Mouse (Mus musculus): ENCODE measurements around the gene Egln1.

Egln1 gene

DNA sequence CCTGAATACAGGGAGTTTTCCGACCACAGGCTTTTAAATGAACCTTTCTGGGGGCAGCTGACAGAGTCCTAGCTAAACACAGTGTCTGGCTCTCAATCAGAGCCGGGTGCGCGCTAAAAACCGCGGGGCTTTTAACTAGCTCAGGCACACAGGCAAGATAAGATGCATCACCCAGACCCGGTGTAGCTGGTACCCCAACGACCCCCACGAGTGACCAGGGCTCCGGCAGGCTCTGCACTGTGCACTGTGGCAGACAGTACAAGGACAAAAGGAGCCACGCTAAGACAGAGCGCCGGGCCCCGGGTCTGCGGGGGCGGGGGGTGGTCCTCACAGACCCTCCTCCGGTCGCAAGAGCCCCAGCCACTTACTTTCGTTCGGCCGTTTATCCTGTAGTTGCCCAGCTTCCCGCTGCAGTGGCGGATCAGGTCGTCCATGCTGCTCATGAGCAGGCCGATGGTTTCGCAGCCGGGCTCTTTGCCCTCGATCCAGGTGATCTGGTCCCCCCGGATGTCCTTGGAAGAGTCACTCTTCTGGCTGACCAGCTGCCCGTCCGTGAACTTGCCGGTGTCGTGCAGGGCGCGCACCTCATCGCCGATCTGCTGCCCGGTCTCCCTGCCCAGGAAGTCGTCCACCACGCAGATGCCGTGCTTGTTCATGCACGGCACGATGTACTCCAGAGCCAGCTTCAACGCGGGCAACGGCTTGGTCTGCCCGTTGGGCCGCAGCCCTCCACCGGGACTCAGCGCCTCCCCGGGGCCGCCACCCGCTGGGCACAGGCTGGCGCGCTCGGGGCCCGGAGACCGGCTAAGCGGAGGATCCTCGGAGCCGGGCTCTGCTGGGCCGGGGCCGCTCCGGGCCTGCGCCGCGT lies 1.0 kb downstream of the Egln1 start:
- peak; percentile 68 for DNase-seq (ENCODE audit: low spot score)

DNA sequence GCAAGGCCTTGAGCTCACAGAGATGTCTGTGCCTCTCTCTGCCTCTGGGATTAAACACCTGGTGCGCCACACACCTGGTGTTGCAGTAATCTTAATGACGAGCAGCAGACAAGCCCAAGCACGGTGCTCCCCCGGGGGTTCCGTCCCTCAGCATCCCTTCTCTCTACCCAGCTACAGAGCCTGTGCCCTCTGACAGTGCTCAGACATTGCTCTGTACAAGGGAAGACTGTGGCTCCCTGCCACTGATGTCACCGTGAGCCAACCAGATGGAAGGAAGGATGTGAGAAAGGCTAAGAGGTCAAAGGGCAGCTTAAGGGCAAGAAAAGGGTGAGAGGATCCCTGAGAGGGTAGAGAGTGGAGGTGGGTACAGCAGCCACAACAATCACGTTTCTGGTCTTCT lies 4.7 kb downstream of the Egln1 start:
- DNase-seq (ENCODE audit: low spot score), result no peak

DNA sequence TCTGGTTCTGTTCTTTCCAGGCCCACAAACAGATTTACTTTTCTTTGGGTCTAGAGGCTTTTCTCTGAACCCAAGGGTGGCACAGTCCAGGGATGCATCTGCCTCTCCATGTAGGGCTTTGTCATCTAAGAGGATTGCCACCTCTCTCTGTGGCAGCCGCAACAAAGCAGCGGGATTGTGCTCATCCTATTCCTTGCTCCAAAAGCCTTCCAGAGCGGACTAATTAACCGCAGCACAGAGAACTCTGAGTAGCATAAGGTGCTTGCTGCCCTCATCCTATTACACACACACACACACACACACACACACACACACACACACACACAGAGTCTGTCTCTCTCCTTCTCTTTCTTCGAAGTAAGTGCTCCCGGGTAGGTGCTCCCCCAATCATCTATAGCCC lies 5.3 kb downstream of the Egln1 start:
- DNase-seq (ENCODE audit: low spot score), result no peak

DNA sequence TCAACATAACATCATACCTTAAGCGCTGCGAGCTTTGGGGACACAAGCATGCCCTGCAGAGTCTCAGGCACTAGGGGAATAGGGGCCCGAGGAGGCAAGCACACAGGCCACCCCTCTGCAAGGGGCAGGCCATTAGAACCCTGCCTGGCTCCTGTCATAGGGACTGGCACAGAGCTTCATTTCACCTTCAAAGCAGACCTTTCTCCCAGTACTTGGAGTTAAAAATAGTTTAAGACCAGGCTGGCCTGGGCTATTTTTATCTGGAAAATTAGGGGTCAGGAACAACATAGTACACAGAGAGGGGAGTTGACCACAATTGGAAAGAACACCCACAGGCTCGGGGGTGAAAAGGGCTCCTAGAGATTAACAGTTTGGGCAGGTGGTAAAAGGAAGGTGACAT lies 11.8 kb downstream of the Egln1 start:
- DNase-seq (ENCODE audit: low spot score), result no peak

DNA sequence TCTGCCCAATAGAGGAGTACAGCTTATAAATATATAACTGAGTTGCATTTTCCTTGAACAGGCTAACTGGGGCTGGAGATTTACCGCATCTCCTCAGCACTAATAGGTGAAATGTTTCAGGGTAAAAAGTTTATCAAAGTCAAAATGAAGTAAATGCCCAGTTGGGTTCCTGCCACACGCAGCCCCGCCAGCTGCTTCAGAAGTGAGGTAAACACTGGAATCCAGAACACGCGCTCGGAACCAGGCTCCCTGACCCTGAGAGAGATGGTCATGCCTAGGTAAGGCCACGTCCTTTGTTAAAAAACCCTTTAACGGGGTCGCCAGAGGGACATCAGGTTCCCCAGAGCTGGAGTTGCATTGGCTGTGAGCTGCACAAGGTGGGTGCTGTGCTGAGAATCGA lies 12.4 kb downstream of the Egln1 start:
- DNase-seq (ENCODE audit: low spot score), result no peak

DNA sequence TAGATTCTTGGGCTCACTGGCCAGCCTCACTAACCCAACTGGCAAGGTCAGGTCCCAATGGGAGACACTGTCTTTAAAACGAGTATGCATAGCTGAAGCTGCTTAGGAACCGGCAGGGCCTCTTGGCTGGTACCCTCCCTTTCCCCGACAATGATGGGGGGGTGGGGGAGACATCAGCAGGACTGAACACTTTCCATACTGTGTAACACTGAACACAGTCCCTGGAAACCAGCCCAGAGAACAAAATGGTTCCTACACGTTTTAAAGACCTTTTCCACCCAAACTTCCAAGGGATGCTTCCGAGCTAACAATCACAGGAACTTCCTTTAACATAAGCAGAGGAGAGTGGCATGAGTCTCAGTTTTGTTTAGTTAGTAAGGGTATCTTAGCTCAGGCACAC lies 14.0 kb downstream of the Egln1 start:
- DNase-seq (ENCODE audit: low spot score), result no peak

DNA sequence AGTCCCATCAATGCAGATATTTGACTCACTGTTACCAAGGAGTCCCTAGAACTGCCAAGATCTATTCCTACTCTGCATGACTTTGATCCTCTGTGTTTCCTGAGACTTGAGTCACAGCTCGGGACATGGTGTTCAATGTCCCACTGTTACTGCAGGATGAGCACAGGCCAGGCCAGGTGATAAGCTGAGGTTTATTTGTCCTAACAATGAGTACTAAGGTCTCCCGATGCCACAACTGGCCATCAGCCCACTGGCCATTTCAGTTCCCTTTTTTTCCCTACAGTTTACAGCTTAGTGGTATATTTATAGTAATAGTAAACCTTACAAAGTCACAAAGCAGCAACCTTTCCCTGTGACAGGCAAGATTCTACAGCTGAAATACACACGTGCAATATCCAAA lies 16.7 kb downstream of the Egln1 start:
- DNase-seq (ENCODE audit: low spot score), result no peak

DNA sequence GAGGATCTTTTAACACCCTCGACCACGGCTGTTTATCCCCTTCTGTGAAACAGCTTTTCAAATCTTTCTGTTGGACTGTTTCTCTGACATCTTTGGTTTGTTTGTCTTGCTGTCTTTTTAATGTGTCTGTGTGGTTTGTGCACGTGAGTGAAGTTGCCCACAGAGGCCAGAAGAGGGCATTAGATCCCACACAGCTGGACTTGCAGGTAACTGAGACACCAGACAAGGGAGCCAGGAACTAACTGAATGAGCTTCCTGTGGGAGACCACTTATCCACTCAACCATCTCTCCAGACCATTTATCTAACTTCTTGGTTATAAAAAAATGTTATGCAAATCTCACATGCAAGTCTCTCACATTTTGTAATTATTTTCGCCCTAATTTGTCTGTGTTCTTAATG lies 18.5 kb downstream of the Egln1 start:
- DNase-seq (ENCODE audit: low spot score), result no peak

DNA sequence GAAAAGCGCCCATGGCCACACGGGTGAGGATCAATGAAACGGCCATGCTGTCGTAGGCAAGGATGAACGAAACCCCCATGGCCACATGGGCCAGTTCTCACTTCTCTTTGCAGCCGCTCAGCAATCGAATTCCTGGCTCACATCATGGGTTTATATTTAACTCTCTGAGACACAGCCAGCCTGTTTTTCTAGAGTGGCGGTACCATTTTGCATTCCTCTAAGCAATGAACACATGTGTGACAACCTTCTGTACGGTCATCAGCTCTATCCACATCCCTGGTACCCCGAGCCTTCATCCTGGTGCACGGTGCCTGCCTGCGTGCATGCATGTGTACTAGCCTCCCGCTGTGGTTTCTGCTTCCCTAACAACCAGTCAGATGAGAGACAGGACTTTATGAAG lies 19.0 kb downstream of the Egln1 start:
- DNase-seq (ENCODE audit: low spot score), result no peak

DNA sequence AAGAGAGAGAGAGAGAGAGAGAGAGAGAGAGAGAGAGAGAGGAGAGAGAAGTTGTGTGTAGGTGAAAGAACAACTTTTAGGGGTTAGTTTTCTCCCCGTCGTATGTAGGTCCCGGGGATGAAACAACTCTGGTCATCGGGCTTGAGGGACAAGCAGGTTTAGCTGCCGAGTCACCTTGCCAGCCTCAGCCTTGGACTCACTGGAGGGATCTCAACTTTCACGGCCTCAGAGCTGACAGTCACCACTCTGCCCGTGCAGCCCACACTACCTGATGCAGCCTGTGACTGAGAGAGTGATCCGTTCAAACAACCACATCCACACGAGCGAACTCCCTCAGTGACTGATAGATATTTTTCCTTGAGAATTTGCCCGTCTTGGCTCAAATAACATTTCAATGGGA lies 20.1 kb downstream of the Egln1 start:
- DNase-seq (ENCODE audit: low spot score), result no peak

DNA sequence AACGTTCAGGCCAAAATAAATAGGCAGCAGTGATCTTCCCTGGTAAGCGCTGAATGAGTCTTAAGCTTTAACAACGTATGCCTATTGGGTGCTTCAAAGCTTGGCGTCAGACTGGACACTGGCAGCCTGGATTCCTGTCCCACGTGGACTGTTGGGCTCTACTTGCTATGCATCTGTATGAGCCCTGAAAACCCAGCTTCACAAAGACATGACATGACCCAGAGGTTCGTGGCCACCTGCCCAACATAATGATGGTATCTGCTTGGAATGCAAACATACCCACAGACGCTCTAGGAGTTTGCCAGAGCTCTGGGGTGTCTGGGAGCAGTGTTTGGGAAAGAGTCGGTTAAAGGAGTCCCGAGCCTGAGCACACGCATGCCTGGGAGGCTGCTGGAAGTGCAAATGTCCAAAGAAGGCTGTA lies 22.8 kb downstream of the Egln1 start:
- peak; percentile 72 for DNase-seq (ENCODE audit: low spot score)

DNA sequence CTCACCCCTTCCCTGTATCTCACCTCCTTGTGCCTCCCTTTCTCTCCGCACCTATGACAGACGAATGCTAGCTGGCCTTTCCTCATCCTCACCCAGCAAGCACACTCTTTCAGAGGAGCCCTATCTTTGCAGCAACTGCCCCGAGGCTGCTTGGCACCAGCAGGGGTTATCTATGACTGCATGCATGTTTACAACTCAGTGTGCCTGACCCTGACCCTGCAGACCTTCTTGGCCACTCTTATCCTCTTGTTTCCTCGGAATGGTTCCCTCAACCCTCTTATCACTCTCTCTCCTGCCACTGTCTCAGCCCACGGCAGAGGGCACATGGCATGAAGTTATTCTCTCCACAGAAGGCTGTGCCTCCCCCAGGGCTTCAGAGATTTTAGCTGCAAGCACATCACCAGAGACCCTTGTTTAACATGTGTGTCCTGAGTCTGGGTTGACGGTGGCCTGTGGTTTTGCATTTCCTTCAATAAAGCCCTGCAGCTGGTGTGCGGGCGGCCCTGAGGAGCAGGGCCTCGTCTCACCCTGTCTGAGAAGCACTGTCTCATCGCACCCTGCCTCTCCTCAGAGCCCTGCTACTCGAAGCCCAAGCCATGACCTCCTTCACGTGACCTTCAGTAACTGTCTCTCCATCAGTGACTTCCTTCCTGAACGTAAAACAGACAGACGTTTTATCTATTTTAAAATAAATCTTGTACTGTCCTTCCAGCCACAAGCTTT lies 23.4 kb downstream of the Egln1 start:
- no peak for DNase-seq (ENCODE audit: low spot score)

DNA sequence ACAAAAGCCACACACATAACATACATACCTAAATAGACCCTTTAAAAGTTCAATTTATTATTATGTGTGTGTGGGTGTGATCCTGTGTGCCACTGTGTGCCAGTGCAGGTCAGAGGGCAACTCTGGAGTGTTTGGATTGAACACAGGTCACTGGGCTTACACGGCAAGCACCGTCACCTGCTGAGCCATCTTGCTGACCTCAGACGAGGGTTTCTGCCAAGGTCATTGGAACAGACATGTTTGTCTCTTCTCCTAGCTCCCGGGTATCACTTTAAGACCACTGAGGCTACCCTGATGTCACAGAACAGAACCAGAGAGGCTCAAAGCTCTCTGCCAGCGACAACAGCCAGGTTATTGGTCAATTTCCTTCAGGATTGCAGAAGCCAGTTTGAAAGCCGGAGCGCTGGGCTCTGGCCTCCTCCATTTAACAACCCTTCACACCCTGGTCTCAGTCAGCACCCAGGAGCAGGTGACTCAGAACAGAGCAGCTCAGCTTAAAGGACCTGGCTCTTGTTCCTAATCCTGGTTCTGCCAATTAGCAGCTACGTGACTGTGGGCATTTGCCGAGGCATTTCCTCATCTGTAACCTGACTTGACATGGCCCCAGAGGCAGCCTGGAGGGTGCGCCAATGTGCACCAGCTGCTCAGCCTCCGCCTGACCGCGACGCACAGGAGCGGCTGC lies 25.0 kb downstream of the Egln1 start:
- no peak for DNase-seq (ENCODE audit: low spot score)

DNA sequence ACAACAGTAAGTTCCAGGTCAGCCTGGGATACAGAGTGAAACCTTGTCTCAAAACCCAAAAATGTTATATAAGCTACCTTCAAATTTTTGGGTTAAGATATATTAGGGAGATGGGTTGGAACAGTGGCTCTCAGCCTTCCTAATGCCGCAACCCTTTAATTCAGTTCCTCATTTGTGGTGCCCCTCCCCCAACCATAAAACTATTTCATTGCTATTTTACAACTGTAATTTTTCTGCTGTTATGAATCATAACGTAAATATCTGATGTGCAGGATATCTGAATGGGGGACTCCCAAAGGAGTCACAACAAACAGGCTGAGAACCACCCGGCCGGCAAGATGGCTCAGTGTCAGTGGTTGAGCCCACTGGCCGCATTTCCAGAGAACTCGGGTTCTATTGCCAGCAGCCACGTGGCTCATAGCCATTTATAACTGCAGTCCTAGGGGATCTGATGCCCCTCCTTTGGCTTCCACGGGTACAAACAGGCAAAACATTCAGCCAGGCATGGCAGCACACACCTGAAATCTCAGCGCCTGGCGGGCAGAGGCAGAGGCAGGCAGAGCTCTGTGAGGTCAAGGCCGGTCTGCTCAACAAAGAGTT lies 26.5 kb downstream of the Egln1 start:
- no peak for DNase-seq (ENCODE audit: low spot score)

DNA sequence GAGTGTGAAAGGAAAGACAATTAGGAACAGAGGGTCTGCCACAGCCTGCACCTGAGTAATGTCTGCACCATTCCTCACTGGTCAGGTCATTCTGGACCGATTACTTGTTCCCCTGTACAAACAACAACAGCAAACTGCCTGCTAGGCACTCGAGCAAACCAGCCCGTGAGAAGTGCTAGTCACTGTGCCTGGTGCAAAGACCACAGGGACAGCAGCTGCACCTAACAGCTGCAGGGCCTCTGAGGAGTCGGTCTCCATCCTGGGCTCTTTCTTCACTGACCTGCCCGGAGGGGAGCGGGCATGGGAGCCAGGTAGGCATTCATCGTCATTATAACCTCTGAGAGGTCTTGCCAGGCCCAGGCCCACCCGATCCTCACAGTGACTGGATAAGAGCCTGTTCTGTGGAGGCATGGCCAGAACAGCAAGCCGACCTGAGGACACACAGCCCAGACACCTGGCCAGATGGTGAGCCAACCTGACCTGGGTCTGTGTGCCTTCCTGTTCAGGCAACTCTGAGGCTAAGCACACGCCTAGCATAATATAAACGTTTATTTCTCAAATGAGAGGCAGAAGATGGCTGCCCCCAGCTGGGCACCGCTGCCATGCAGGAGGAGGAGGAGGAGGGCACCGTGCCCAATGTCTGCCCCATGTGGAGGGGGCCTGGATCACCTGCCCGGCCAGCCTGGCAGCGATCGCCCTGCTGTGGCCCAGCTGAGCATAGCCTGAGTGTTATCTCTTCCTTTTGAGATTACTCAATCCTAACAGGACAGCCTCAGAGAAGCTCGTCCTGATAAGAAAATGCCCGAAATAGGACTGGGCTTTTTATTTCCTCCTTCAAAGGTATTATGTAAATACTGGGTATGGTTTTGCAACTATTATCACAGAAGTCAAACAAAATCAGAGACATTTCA lies 27.5 kb downstream of the Egln1 start:
- DNase-seq (ENCODE audit: low spot score), result no peak

DNA sequence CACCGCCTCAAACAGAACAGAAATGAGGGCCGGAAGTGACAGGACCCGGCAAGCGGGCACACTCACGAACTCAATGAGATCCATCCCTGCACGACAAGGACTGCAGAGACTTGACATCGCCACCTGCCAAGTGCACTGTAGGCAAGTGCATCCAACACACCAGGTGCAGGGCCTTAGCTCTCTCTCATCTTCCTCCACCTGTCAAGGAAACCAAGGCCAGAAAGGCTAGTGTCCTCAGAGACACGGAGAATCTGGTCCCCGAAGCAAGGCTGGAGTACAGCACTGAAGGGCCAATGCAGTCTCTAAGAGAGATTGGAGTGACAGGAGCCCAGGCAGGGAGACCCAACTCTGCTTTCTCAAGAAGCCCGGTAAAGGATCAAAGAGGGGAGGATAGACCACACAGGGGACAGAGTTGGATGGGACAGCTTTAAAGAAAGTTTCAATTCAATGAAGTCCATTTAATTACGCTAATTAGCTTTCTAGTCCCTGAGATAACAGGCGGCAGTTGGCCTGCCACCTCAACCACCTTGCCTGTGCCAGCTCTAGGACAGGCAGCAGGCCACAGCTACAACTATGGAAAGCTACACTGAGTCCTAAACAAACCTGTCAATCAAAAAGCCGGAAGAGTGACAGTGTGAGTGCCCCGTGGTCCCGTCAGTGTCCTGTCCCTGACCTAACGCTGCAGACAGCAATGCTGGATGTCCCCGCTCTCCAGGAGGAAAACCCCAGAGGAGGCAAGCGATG lies 31.2 kb downstream of the Egln1 start:
- no peak for DNase-seq (ENCODE audit: low spot score)

DNA sequence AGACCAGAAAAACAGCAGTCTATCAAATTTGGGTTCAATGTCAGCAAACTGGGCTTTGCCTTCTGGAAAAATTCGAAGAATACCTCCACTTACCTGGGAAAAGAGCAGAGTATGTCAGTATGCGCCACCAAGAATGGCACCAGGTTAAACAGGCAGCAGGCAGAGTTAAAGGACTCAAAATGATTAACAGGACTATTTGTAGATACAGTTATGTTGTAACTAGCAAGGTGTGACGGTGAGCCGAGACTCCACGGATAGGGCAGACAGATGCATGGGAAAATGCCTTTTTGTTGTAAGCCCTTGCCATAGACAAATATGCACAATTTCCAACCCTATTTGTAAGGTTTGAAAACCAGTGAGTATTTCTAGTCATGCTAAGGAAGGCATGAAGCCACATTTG lies 35.1 kb downstream of the Egln1 start:
- DNase-seq (ENCODE audit: low spot score), result no peak

DNA sequence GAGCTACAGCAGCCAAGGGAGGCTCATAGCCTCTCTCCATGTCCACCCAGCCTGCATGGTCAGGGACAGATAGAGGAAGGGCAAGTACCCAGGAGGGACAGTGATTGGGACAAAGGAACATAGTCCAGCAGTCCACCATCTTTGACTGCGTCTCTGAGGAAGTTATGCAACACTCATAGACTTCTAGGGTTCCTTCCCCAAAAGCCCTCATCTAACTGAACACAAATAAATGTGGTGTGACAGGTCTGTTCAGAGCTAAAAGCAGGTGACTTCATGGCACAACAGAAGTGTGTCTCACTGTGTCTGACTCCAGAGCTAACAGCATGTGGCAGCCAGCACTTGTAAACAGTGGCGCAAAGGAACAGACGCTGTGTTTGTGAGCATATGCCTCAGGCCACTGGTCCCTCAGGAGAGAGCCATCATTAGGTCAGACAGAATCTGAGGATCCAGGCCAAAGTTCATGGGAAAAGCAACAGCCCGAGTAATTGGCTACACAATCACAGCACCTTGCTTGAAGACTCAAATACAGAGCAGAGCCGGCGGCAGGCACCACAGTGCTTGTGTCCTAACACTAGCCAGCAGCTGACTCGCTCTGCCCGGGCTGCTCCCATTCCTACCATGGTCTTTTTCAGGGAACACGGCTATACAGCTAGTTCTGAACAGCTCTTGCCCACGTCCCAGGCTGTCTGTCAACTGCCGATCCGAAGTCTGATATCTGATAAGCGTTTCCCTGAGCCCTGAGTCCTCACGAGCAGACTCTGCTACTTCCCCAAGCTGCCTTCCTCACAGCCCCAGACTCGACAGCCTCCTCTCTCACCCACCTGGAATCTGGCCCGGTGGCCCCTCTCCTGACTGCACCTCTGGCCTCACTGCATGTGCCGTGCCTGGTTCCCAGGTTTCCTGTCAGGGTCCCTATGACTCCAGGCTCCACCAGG lies 36.9 kb downstream of the Egln1 start:
- no peak for DNase-seq (ENCODE audit: low spot score)

DNA sequence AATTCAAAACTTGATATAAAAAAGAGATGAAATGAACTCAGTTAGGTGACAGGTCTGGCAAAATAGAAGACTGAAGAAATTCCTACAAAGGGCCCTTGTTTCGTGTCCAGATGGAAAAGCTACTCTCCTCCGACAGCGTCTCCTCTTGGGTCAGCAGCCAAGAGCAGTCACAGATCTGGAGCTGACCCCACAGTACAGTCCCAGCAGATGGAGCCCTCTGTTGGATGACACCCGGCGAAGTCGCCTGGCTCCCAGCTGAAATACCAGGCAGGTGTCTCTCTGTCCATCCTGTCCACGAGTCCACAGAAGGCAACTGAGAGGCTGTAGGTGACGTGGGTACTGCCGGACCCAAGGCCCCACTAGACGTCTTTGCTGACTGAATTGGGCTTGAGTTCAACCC lies 38.8 kb downstream of the Egln1 start:
- no peak for DNase-seq (ENCODE audit: low spot score)

DNA sequence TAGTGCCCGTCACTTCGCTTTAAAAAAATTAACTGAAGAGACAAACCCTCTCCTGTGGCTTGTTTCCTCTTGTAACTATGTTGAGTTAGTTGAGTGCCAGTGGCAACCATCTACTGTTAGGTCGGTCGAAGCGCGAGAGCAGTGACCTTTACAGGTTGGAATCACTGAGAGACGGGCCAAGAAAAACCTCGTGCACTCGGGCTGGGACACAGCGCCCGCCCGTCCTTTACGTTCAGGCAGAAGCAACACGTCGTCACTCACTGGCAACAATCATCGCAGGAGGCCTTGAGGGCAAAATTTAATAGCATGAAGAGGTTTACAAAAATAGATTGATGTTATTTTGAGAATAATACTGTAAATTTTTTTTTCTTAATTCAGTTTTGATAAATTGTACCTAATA lies 39.2 kb downstream of the Egln1 start:
- DNase-seq (ENCODE audit: low spot score), result no peak

Data from MN1 (cell line).